Mouse (Mus musculus) cortical plate, adult 2 months (tissue): ENCODE data around the gene Igfals. TPM values are rescaled to one million over a fixed set of nuclear protein-coding genes. Genes with fewer than 3 reads are reported as not detected.

Experiments
- H3K27ac ChIP-seq: fragments of 200-500 bp; 2 replicates; pipeline ENCODE4 v1.5.1; 2012; ENCODE audit warnings: low read length, control low read depth, inconsistent platforms; ENCODE audit not compliant: insufficient read depth
- H3K4me1 ChIP-seq: fragments of 200-500 bp; 2 replicates; pipeline ENCODE4 v1.6.1; 2011; ENCODE audit warnings: low read length; ENCODE audit not compliant: control insufficient read depth, insufficient read depth
- H3K4me3 ChIP-seq: fragments of 200-500 bp; 2 replicates; pipeline ENCODE4 v1.5.1; 2011; ENCODE audit warnings: mild to moderate bottlenecking, low read length, control low read depth; ENCODE audit not compliant: insufficient read depth
- CTCF ChIP-seq: fragments of 200-500 bp; IDR thresholded peaks from 2 replicates; pipeline ENCODE4 v1.5.1; 2011; ENCODE audit warnings: mild to moderate bottlenecking, control low read depth, low read length; ENCODE audit not compliant: insufficient read depth; ENCODE audit errors: extremely low read depth
- POLR2A ChIP-seq: fragments of 200-500 bp; IDR thresholded peaks from 2 replicates; pipeline ENCODE4 v1.6.1; 2011; ENCODE audit warnings: mild to moderate bottlenecking, low read length, control low read depth; ENCODE audit not compliant: insufficient read depth; ENCODE audit errors: extremely low read depth
- polyA plus RNA-seq: library from polyadenylated mRNA; depleted of rRNA; stranded (reverse); fragments of >200 nt; gene quantifications from 2 replicates; pipeline ENCODE4 v1.2.3, GENCODE M21; 2012; rRNA removed

The Igfals gene
- polyA plus RNA-seq, 1 experiment: not detected

- Histone ChIP-seq H3K27ac (no peak overlapping the region), H3K4me3 (no peak overlapping the region), H3K4me1 (peaks cover 8% of the 10 kb centered on the region)
- TF ChIP-seq POLR2A (no peak), CTCF (no peak)
Observed at GRCm38 (mm10) chr17:24929506-24929905, 63.7 kb downstream of the Igfals start.

Other genes starting within 250 kb of the Igfals start
- gene Tsc2, start 233.4 kb upstream of the Igfals start, polyA plus RNA-seq: 163 and 192 TPM in 2 replicates
- gene Nthl1, start 233.3 kb upstream of the Igfals start, polyA plus RNA-seq: 9.7 and 10.8 TPM in 2 replicates
- gene Slc9a3r2, start 215.7 kb upstream of the Igfals start, polyA plus RNA-seq: 68.2 and 69.0 TPM in 2 replicates
- 0.34 and 0.50 TPM in 2 replicates for gene Npw, start 207.5 kb upstream of the Igfals start, polyA plus RNA-seq
- gene Zfp598, start 196.3 kb upstream of the Igfals start, polyA plus RNA-seq: 53.5 and 53.6 TPM in 2 replicates
- gene Syngr3, start 176.0 kb upstream of the Igfals start, polyA plus RNA-seq: 177 and 184 TPM in 2 replicates
- gene Gfer, start 169.8 kb upstream of the Igfals start, polyA plus RNA-seq: 21.1 and 21.5 TPM in 2 replicates
- 5.2 and 6.4 TPM in 2 replicates for gene Noxo1, start 169.8 kb upstream of the Igfals start, polyA plus RNA-seq
- gene Tbl3, start 158.3 kb upstream of the Igfals start, polyA plus RNA-seq: 53.0 and 53.7 TPM in 2 replicates
- 0.32 and 0.33 TPM in 2 replicates for gene Rnf151, start 147.9 kb upstream of the Igfals start, polyA plus RNA-seq
- 980 and 1,011 TPM in 2 replicates for gene Rps2, start 147.9 kb upstream of the Igfals start, polyA plus RNA-seq
- 428 and 431 TPM in 2 replicates for gene Ndufb10, start 141.5 kb upstream of the Igfals start, polyA plus RNA-seq
- 0.48 and 0.57 TPM in 2 replicates for gene Rpl3l, start 138.2 kb upstream of the Igfals start, polyA plus RNA-seq
- 47.3 and 53.0 TPM in 2 replicates for gene Msrb1, start 129.4 kb upstream of the Igfals start, polyA plus RNA-seq
- 0.29 and 0.44 TPM in 2 replicates for gene Hs3st6, start 113.0 kb upstream of the Igfals start, polyA plus RNA-seq
- gene Meiob, start 61.7 kb upstream of the Igfals start, polyA plus RNA-seq: not detected in 2 replicates
- 138 and 151 TPM in 2 replicates for gene Hagh, start 25.9 kb upstream of the Igfals start, polyA plus RNA-seq
- gene Fahd1, start 15.6 kb upstream of the Igfals start, polyA plus RNA-seq: 21.8 and 25.1 TPM in 2 replicates
- 24.6 and 27.3 TPM in 2 replicates for gene Nubp2, start 20.4 kb downstream of the Igfals start, polyA plus RNA-seq
- gene Spsb3, start 20.6 kb downstream of the Igfals start, polyA plus RNA-seq: 91.9 and 92.7 TPM in 2 replicates
- gene Eme2, start 29.1 kb downstream of the Igfals start, polyA plus RNA-seq: 62.4 and 65.0 TPM in 2 replicates
- gene Mrps34, start 29.1 kb downstream of the Igfals start, polyA plus RNA-seq: 115 and 117 TPM in 2 replicates
- gene Nme3, start 30.5 kb downstream of the Igfals start, polyA plus RNA-seq: 94.5 and 94.7 TPM in 2 replicates
- gene Mapk8ip3, start 71.0 kb downstream of the Igfals start, polyA plus RNA-seq: 328 and 355 TPM in 2 replicates
- gene Jpt2, start 94.7 kb downstream of the Igfals start, polyA plus RNA-seq: 4.5 and 6.2 TPM in 2 replicates
- 22.0 and 23.1 TPM in 2 replicates for gene Cramp1l, start 149.8 kb downstream of the Igfals start, polyA plus RNA-seq
- gene Ift140, start 150.1 kb downstream of the Igfals start, polyA plus RNA-seq: 22.2 and 22.7 TPM in 2 replicates
- gene Tmem204, start 217.6 kb downstream of the Igfals start, polyA plus RNA-seq: 17.8 and 19.4 TPM in 2 replicates
- gene Telo2, start 250.0 kb downstream of the Igfals start, polyA plus RNA-seq: 18.5 and 24.8 TPM in 2 replicates